In the genomic region with DNA sequence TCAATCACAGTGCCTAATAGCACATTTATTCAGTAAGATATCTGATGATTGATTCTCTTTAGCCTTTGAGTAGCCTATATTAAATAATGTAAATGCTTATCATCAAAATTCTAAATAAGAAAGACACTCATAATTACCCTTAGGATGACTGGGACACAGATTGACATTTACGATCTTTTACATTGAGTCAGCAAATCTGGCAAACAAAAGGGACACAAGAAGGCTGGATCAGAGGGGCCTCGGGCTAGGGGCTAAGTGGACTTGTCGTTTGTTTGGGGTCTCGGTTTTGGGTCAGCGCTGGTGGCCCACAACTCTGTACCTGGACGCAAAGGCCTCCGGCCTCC, we compare ENCODE assay signal across 8 mouse cellular contexts. TPM values are rescaled to one million over a fixed set of nuclear protein-coding genes. Genes with fewer than 3 reads are reported as not detected.
DNase-seq lines count a peak whose midpoint lies in the region; ATAC-seq and TF ChIP-seq lines count a peak whose summit lies in the region.

No protein-coding gene starts in this region.

- H3K9me3 ChIP-seq in erythroblast, embryonic 14.5 days (ENCODE audit: control insufficient read depth, low read length) = no peaks in the 10 kb centered on the region
- no peaks in the 10 kb centered on the region for H3K9me3 ChIP-seq in liver, embryonic 11.5 days (ENCODE audit: control insufficient read depth, low read length)

- TF ChIP-seq CTCF in testis, adult 2 months (IDR thresholded peaks at IDR 0.05; ENCODE audit: control insufficient read depth, insufficient read depth, insufficient replicate concordance, low read depth, low read length) = no peak

- TF ChIP-seq POLR2A in testis, adult 2 months (IDR thresholded peaks at IDR 0.05; ENCODE audit: control insufficient read depth, low read depth, low read length) = no peak

- H3K36me3 ChIP-seq in erythroblast, embryonic 14.5 days (ENCODE audit: control insufficient read depth) = no peaks in the 10 kb centered on the region
- H3K36me3 ChIP-seq in testis, adult 2 months (ENCODE audit: control insufficient read depth, insufficient read depth, low read length) = no peaks in the 10 kb centered on the region
- no peaks in the 10 kb centered on the region for H3K36me3 ChIP-seq in liver, embryonic 11.5 days (ENCODE audit: control insufficient read depth, insufficient read depth, low read length)

- 10% methylated on average over 7 of the region's 7 CpGs for WGBS in liver, embryonic 11.5 days

- no peak for DNase-seq in testis, postnatal 14 days (ENCODE audit: low spot score)
- no peak for DNase-seq in liver, embryonic 11.5 days (ENCODE audit: low spot score)
- DNase-seq in thymus, postnatal 25 days = no peak
- DNase-seq in adrenal gland, adult 2 months = no peak

- H3K27me3 ChIP-seq in erythroblast, embryonic 14.5 days (ENCODE audit: control insufficient read depth) = peaks cover 24% of the 10 kb centered on the region
- no peaks in the 10 kb centered on the region for H3K27me3 ChIP-seq in testis, adult 2 months (ENCODE audit: control insufficient read depth, insufficient read depth, low read length)
- no peaks in the 10 kb centered on the region for H3K27me3 ChIP-seq in liver, embryonic 11.5 days (replicated peaks; ENCODE audit: control insufficient read depth, insufficient read depth, low read length)

- H3K27ac ChIP-seq in testis, adult 2 months (ENCODE audit: control insufficient read depth, insufficient read depth, low read depth, low read length) = peak overlapping the region; percentile 90; the same call in 1 of the 2 replicates
- no peak overlapping the region for H3K27ac ChIP-seq in liver, embryonic 11.5 days (ENCODE audit: low read depth, low read length)

- peaks cover 8% of the 10 kb centered on the region for H3K4me1 ChIP-seq in erythroblast, embryonic 14.5 days (ENCODE audit: control insufficient read depth)
- H3K4me1 ChIP-seq in testis, adult 2 months (ENCODE audit: control insufficient read depth, insufficient read depth, low read length) = peaks cover 13% of the 10 kb centered on the region
- H3K4me1 ChIP-seq in liver, embryonic 11.5 days (replicated peaks; ENCODE audit: control insufficient read depth, insufficient read depth, low read length) = no peaks in the 10 kb centered on the region

- peak overlapping the region; percentile 74 for H3K9ac ChIP-seq in liver, embryonic 11.5 days (ENCODE audit: low read depth, low read length)

- H3K4me3 ChIP-seq in erythroblast, embryonic 14.5 days (replicated peaks) = peak overlapping the region; percentile 59
- peak overlapping the region; percentile 98 for H3K4me3 ChIP-seq in testis, adult 2 months (ENCODE audit: control insufficient read depth, low read depth, low read length)
- H3K4me3 ChIP-seq in liver, embryonic 11.5 days (ENCODE audit: low read depth, low read length) = peak overlapping the region; percentile 76

- H3K4me2 ChIP-seq in liver, embryonic 11.5 days = peak overlapping the region; percentile 97

- ATAC-seq in erythroblast, adult 5-6 weeks (replicated peaks; ENCODE audit: low FRiP score, poor library complexity, severe bottlenecking) = no peak
- ATAC-seq in liver, embryonic 11.5 days (replicated peaks; ENCODE audit: low FRiP score) = no peak
- ATAC-seq in frontal cortex, adult (ENCODE audit: low TSS enrichment) = no peak

RNA-seq across cellular contexts. Expression of a gene that starts 0.3 kb away (rescaled TPM):
- polyA plus RNA-seq in erythroblast, embryonic 14.5 days (2012) = not detected in 2 replicates
- not detected in 2 replicates for total RNA-seq in erythroblast, adult 5-6 weeks (2015; ENCODE audit: low replicate concordance)
- 0.34 and 4.2 TPM in 2 replicates for total RNA-seq in erythroblast, adult 5-6 weeks (2017; ENCODE audit: low replicate concordance)
- polyA plus RNA-seq in testis, adult 2 months (2012; rRNA removed) = 5.9 and 7.9 TPM in 2 replicates
- 4.9 and 5.7 TPM in 2 replicates for polyA plus RNA-seq in liver, embryonic 11.5 days (2014; fragmentation: Nextera tagmentation; extraction: Ambion mirVana)
- 1 to 10 TPM; 4.0 to 4.6 TPM for total RNA-seq in adrenal gland, adult 2 months (2021)
- polyA plus RNA-seq in adrenal gland, adult 2 months (2012; rRNA removed) = 0.66 and 0.86 TPM in 2 replicates

RNA-seq across cellular contexts. Expression of a gene that starts 12.2 kb away (rescaled TPM):
- 1.4 and 1.7 TPM in 2 replicates for polyA plus RNA-seq in erythroblast, embryonic 14.5 days (2012)
- total RNA-seq in erythroblast, adult 5-6 weeks (2015; ENCODE audit: low replicate concordance) = 13.0 and 14.0 TPM in 2 replicates
- total RNA-seq in erythroblast, adult 5-6 weeks (2017; ENCODE audit: low replicate concordance) = 4.4 and 10.5 TPM in 2 replicates
- polyA plus RNA-seq in testis, adult 2 months (2012; rRNA removed) = 8.0 and 11.0 TPM in 2 replicates
- polyA plus RNA-seq in liver, embryonic 11.5 days (2014; fragmentation: Nextera tagmentation; extraction: Ambion mirVana) = 52.8 and 54.5 TPM in 2 replicates
- 10 to 100 TPM; 42.1 to 42.4 TPM for total RNA-seq in adrenal gland, adult 2 months (2021)
- polyA plus RNA-seq in adrenal gland, adult 2 months (2012; rRNA removed) = 13.8 and 23.6 TPM in 2 replicates
